Mouse (Mus musculus) megakaryocyte-erythroid progenitor cell, adult 5-6 weeks (primary cell): Measurements from ENCODE around the gene Tnnt2. TPM values are rescaled to one million over a fixed set of nuclear protein-coding genes. Genes with fewer than 3 reads are reported as not detected.

Experiments used
- ATAC-seq: replicated peaks from 2 replicates; pipeline ENCODE4 v1.8.0; 2016; ENCODE audit warnings: mild to moderate bottlenecking, inconsistent platforms; ENCODE audit not compliant: severe bottlenecking, poor library complexity, low FRiP score, low TSS enrichment
- total RNA-seq, 2 experiments: library from RNA; stranded (forward) in 1 of 2; stranded (reverse) in 1 of 2; fragments of 200-1000, 215-1000 nt in 1 of 2; fragments of >200 nt in 1 of 2; fragmentation: Nextera tagmentation in 1 of 2; gene quantifications; 2 replicates each; pipeline ENCODE4 v1.2.3; 2014 to 2017

Gene Tnnt2
- total RNA-seq, 2 experiments from 2014 or later: not detected

DNA sequence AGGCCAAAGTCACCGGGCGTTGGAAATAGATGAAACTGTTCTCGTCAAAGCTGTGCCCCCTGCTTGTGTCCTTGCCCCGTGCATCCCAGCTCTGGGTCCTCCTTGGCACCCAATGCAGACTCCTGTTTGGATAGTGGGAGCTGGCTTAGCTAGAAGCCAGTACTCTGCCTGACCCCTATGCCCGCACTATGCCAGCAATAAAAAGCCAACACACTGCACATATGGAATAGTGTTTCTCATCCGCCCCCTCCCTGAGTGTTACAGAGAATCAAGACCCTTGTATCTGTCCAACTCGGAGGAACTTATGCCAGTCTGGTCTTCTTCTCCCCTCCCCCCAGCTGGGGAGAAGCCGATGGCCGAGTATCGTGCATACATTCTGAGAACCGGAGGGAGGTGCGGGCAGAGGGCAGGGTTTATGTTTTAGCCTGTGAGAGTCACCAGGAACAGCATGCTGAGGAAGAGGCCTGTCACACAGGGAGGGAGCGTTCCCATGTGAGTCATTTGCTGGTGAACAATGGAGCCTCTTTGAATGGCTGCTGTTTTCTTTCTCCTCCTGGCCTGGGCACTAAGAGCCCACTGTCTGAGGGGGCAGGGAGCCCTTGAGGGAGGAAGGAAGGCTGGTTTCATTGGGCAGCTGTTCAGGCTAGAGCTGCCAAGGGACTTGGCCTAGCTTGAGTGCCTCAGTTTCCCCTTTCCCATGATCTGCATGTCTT, 16.0 kb downstream of the Tnnt2 start:
- no peak for ATAC-seq

DNA sequence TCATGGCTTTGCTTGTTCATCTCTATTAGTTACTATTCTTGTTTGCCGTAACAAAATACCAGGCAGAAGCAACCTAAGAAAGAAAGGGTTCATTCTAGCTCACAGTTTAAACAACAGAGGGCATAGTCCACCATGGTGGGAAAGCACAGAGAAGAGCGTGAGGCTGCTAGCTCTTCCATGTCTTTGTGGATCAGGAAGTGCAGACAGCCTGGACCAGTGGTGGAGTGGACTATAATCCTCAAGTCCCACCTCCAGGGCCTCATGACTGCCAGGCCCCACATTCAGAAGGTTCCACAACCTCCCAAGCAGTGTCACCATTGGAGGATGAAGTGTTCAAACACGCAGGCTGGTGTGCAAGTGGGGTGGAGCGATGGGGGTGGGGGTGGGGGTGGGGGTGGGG, 17.0 kb downstream of the Tnnt2 start:
- no peak for ATAC-seq

DNA sequence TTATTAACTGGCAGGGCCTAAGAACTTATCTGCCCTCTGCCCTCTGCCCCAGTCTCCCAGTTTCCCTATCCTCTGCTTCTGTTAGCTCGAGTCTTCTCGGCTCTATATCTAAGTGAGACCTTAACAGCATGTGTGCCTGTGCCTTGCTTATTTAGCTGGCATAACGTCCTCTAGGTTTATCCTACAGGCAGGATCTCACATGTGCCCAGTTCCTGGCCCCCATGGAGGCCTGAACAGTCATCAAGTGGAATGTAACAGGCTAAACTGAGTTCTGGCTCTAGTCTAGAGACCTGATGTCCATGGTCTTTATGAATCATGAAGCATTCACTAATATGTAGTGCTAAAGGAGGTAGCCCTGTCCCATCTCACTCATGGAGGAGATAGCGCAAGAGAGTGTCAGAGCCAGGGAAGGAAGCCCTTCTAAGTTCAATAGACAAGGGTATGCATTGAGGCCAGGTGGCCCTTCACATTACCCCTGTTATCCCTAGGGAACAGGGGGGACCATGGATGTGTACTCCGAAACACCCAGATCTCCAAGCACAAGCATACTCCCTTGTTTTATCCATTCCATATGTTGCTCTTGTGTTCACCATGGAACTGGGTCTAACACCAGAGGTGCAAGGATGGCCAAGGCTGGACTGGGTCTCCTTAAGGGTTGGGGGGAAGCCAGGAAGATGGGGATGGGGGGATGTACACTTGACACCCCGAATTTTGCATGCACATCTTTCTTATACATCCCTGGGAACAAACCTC, 18.6 kb downstream of the Tnnt2 start:
- ATAC-seq: no peak

DNA sequence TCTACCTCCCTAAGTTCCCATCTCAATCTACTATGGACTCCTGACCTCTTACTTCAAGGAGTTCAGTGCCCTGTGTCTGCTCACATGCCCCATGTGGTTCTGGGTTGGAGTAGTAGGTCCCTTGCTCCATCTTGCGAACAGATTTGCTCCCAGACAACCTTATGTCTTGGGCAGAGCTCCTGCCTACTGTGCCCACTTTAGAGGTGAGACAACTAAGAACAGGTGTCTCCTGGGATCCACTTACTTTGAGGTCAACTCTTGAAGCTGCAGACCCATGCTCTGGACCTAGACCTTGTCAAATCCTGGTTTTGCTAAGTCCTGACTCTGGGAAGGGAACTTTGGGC, 19.2 kb downstream of the Tnnt2 start:
- no peak for ATAC-seq

DNA sequence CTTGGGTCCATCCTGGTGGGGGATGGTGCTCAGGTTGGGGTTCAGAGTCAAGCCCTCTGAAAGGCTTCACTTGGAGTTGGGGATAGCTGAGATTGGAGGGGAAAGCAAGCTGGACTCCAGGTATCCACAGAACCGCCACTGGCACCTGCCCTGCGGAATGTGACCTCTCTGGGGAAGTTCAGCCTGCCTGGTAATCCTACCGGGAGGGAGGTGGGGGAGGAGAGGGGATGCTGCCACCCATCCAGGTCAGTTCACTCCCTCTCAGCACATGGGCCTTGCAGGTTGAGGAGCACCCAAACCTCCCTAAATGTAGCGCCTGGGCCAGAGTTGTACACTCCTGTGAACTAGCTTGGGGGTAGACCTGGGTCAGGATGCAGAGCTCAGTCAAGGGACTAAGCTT, 19.9 kb downstream of the Tnnt2 start:
- no peak for ATAC-seq

DNA sequence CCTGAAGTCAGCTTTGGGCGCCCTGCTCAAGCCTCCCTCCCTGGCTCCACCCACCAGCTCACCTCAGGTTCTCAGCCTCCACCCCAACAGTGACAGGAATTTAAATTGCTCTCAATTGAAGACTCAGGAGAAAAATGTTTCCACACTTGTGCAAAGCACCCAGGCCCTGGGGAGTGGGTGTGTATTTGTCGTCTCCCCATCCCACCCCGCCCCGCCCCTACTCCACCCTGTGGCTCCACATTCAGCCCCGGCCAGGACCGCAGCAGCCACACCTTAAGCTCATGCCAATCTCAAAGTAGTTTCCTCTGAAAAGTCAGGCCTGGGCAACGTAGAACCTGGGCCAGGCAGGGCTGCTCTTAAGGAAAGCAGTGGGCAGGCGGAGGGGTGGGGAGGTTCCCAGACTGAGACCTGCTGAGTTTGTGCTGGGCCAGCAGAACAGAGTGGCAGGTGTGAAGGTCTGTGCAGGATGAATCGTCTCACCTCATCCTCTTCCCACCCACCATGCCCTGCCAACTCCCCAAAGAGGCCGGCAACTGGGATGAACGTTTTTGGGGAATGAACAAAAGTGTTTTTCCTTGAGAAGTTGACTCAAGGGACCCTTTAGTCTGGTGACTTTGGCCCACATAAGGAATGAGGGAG, 21.1 kb downstream of the Tnnt2 start:
- ATAC-seq: no peak

DNA sequence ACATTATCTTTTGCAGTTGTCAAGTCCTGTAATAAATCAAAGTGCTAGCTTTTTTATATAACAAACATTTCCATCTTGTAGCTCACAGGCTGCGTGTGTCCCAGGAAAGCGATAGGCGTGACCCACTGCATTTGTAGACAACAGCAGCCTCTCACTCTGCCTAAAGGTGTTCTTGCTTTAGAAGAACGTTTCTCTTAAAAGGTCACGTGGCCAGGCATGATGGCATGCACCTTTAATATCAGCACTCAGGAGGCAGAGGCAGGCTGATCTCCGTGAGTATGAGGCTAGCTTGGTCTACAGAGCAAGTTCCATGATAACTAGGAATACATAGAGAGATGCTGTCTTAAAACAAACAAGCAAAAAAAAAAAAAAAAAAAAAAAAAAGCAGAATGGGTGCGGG, 22.4 kb downstream of the Tnnt2 start:
- ATAC-seq: no peak

DNA sequence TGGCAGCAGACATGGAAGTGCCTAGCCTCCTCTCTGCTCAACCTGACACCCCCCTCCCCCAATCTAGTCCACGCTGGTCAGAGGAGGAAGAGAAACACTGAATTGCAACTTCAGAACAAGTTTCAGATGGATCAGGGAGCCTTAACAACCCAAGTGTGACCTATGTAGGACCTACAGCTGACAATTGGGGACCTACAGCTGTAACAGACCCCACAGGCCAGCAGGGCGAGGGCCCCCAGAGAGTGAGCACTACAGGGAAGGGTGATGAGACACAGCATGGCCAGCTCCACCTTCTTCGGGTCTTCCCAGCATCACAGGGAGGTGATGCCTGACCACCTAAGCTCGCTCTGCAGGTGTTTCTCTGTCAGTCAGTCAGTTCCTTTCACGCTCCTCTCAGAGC, 24.9 kb downstream of the Tnnt2 start:
- ATAC-seq: no peak

DNA sequence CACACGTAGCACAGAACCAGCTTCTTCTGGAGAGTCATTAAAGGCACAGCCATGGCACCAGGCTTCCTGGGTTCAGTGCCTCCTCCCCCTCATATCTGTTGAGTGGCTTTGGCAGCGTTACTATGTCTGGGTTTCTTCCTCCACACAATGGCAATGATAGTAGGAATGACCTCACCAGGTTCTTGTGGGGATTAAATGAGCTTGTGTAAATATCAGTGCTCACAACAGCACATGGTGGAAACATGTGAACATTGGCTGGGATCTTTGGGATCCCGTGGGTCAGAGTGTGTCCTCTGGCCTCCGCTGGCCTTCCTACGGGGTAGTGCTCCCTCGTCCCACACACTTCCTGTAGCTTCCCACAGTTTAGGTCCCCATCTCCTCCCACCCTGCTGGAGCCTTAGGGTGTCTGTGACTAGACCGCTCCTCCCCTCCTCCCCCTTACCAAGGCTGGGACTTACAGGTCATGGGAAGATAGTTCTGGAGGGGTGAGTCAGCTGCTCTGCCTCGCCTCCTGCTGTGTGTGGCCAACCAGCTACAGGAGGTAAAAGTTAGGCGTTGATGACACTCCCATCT, 25.9 kb downstream of the Tnnt2 start:
- no peak for ATAC-seq

DNA sequence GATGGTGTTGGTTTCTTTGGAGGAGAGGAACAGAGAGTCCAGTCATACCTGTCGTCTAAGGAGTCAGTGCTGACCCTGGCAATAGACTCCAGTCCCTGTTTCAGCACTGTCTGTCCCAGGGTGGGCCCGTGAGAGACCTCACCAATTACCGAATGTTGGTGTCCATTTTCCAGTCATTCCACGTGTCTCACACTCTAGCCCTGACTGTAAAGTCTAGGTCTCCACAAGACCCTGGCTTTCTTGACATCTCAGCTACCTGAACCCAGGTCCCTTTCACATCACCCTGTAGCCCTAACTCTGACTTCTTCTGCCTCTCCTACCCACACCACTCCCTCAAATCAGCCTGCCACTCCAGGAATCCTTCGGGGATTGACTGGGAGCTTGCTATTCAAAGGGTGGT, 26.4 kb downstream of the Tnnt2 start:
- no peak for ATAC-seq

DNA sequence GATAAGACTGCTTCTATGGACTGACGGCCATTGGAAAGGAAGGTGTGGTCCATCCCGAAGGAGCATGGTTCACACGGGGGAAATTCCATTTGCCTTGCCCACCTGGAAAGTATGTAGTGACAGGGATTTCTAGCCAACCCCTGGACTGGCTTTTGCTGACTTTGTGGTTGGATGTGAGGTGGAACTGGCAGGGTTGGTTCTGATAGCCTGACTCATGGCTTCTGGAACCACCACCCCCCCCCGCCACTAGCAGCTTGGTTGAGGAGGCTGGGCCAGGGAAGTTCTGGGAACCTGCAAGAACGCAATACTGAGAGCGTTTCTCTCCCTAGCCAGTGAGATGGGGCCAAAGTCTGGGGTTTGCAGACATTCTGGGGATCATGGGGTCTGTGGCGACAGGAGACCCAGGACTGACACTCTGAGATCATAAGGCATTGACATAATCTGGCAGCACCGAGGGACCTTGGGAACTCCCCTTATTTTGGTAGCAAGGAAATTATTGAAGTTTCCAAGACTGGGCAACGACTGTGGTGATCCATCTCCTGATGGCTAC, 27.7 kb downstream of the Tnnt2 start:
- ATAC-seq: no peak

DNA sequence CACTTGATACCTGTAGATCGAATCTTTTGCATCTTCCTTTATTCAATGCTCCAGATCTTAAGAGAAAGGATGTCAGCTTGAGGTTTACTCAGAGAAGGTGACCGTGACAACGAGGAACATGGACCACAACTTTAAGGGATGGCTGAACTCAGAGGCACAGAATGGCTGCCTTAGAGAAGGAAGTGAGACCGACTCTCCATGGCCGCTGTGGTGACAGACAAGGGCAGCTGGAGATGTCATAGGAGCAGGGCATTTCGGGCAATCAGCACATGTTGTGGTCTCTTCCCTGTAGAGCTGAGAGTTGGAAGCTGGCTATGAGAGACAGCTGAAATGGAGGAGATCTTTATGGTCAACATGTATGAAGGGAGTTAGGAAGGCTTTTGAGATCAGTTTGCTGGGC, 28.7 kb downstream of the Tnnt2 start:
- no peak for ATAC-seq

DNA sequence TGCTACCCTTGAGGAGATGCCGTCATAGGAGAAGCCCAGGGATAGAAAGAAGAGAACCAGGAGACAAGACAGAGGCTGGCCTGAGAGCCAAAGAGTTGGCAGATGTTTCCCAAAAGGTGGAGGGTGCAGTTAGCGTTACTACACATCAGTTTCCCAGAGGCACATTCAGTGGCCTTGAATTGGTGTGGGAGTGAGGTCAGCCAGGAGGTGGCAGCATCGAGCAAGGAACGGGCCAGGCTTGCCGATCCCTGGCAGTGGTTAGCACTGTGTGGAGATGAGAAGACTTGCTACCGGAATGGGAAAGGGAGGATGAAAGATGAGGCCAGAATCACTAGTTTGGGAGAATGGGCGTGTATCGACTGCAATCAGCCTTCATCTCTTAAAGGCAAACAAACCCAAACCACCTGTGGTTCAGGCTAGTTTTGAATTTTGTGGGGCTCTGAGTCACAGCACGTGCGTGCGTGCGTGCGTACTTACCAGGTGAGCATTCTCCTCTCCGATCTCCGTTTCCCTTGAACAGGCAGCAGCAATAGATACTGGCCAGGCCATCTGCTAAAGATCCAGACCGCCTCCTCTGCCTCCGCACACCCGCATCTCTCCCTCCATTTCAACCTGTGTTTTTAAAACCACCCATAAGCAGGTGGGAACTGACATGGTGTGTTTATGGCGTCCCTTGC, 29.5 kb downstream of the Tnnt2 start:
- ATAC-seq: peak; percentile 94

DNA sequence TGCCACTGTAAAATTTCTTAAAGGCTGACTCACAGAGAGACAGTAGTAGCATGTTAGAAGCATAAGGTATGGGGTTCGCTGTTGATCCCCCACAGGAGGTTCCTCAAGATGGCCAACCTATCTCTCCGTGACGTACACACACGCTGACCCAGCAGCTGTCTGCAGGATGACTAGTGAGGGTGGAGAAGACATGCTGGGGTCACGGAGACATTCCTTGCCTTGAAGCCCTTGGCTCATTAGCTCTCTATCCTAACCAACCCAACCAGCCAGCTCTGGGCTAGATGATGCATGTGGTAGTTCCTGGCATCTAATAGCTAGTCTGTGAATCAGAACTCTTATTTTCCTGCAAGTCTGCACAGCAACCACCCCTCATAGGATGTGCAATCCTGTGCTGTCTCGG, 32.4 kb downstream of the Tnnt2 start:
- ATAC-seq: no peak

DNA sequence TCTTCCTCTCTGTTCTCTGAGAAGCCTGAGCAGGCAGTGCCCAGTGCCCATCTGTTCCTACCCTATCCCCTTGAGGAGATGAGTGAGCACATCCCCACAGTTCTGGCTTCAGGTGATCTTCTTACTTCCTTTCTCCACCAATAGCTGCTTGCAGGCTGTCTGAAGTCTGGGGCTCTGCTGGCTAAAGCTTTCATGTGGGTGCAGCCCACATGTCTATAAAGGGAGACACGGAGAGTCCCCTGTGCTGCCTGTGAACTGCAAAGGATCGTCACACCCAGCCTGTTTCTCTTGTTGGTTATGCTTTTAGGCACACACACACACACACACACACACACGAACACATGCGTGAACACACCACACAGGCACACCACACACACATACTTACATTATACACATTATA, 36.8 kb downstream of the Tnnt2 start:
- no peak for ATAC-seq

DNA sequence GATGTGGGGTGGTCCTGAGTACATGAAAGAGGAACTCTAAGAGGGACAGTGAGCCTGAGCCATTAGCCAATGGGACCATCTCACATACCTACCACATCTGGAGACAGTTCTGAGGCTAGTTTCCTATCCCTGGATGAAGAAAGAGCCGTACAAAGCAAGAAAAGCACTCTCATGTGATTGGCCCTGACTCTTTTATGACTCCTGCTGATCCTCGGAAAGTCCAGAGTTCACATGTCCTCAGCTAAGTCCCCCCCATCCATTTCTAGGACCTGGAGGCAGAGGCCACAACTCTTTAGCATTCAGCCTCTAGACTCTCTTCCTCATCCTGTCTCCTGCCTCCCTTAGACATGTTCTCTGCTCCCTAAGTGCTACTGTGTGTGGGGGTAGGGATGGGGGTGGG, 41.1 kb downstream of the Tnnt2 start:
- ATAC-seq: no peak

DNA sequence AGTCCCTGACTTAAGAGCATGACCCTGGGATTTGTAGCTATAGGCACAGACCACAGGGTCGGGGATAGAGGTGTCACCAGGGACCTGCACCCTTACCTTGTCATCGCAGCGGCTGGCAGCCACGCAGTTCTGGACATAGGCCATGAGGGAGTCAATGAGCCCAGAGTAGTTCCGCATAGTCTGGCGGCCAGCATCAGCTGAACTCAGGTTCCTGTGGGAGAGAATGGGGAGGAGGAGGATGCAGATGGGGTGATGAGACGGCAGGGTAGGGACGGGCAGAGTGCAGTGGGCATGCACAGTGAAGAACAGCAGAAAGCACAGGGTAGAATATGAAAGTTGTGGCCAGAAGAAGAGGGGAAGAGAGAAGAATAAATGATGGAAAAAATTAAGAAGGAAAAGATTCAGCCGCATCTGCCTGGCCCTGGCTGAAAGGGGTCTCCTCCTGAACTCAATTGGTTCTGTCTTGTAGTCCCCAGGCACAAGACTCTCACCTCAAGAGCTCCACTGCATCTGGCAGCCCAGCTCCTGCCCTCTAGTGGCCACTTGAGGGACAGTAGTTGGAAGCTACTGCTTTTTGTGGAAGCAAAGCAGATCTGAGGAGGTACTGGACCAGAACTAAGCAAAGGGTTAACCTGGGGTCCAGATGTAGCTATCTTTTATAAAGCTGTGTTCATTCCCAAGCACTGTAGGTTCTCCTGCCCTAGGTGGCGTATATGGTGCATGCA, 46.4 kb downstream of the Tnnt2 start:
- peak; percentile 86 for ATAC-seq

DNA sequence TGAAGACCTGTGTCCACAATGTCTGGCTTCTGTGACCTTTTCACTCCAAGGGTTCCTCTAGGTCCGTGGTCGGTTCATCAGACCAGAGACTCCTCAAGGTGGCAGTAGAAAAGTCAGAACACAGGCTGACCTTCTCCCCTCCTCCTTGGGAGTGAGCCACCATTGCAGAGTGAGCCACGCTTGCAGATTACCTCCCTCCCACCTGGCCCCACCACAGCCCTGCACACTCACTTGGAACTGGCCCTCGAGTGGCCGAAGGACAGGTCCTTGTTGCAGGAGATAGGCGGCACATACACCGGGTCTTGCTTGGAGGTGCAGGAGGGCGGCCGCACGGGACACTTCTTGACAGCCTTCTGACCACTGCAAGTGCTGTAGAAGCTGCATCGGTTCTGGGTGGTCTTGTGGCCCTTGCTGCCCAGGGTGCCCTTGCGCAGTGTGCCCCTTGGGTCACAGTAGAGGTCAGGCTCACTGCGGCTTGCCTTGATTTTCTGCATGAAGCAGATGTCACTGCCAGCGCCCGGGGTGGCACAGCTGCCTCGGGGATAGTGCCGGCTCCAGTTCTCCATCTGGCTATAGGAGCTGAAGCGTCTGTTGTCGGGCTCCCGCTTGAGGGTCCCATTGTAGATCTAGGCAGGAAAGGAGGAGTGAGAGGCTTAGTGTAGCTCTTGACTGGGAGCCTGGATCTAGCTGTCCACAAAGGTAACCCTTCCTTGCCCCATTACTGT, 53.5 kb downstream of the Tnnt2 start:
- no peak for ATAC-seq
